Mouse (Mus musculus) intestine, postnatal 0 days (tissue): Measurements from ENCODE around the gene Eif1ad. TPM values are rescaled to one million over a fixed set of nuclear protein-coding genes. Genes with fewer than 3 reads are reported as not detected.
"Not testable (repeated sequence)": the region's sequence is repeated elsewhere in the genome, so short reads cannot be mapped to it uniquely, and the experiment has no call there.

ENCODE experiments used
- ATAC-seq: fragments of 200-750 bp; cut with Nextera tagmentation; 2 replicates; pipeline ENCODE4 v1.8.0; 2017; ENCODE audit warnings: mild to moderate bottlenecking, moderate TSS enrichment, moderate library complexity
- H3K27ac ChIP-seq: fragments of 300-500 bp; sonication (generic); 2 replicates; pipeline ENCODE4 v1.5.1; 2014; ENCODE audit warnings: mild to moderate bottlenecking, low read depth, low read length, moderate library complexity
- H3K27me3 ChIP-seq: fragments of 300-500 bp; sonication (generic); replicated peaks from 2 replicates; pipeline ENCODE4 v1.6.1; 2014; ENCODE audit warnings: low read length, mixed read lengths; ENCODE audit not compliant: control insufficient read depth, insufficient read depth
- H3K36me3 ChIP-seq: fragments of 300-500 bp; sonication (generic); 2 replicates; pipeline ENCODE4 v1.6.1; 2014; ENCODE audit warnings: mild to moderate bottlenecking, moderate library complexity; ENCODE audit not compliant: control insufficient read depth, insufficient read depth
- H3K4me1 ChIP-seq: fragments of 300-500 bp; sonication (generic); replicated peaks from 2 replicates; pipeline ENCODE4 v1.6.1; 2014; ENCODE audit warnings: antibody characterized with exemption, low read length, mixed read lengths; ENCODE audit not compliant: control insufficient read depth, insufficient read depth
- H3K4me2 ChIP-seq: fragments of 300-500 bp; sonication (generic); replicated peaks from 2 replicates; pipeline ENCODE4 v1.6.1; 2014; ENCODE audit warnings: low read depth, mild to moderate bottlenecking, moderate library complexity
- H3K4me3 ChIP-seq: fragments of 300-500 bp; sonication (generic); 2 replicates; pipeline ENCODE4 v1.5.1; 2014; ENCODE audit warnings: low read depth, low read length
- H3K9ac ChIP-seq: fragments of 300-500 bp; sonication (generic); 2 replicates; pipeline ENCODE4 v1.6.1; 2014; ENCODE audit warnings: mild to moderate bottlenecking, low read depth, low read length
- H3K9me3 ChIP-seq: fragments of 300-500 bp; sonication (generic); 2 replicates; pipeline ENCODE4 v1.6.1; 2016; ENCODE audit warnings: mixed run types; ENCODE audit not compliant: control insufficient read depth
- CTCF ChIP-seq: sonication (generic); IDR thresholded peaks from 2 replicates; pipeline ENCODE4 v1.5.1; 2016; ENCODE audit warnings: low read depth, mild to moderate bottlenecking, control low read depth, antibody characterized with exemption, moderate library complexity
- WGBS: fragments of 180-500 bp; shearing (Covaris S2); extraction: QIAGEN DNeasy Blood & Tissue Kit; methylation state at CpG from one replicate; pipeline ENCODE4 v1.1.7; 2014; 5-methylcytosine and 5-hydroxymethylcytosine counted together
- polyA plus RNA-seq: library from polyadenylated mRNA; unstranded; fragments of >200 nt; fragmentation: Nextera tagmentation; extraction: Ambion mirVana; gene quantifications from 2 replicates; pipeline ENCODE4 v1.2.1, GENCODE M21; 2015

Eif1ad gene
- polyA plus RNA-seq, 1 experiment from 2014 or later: 81.2 TPM

- H3K36me3 ChIP-seq: no peaks in the 10 kb centered on the region
- TF ChIP-seq CTCF: no peak
- ATAC-seq: no peak
- H3K4me3 ChIP-seq: no peak overlapping the region
- peaks cover 8% of the 10 kb centered on the region for H3K4me1 ChIP-seq
- no peaks in the 10 kb centered on the region for H3K27me3 ChIP-seq
- no peaks in the 10 kb centered on the region for H3K9me3 ChIP-seq
- no peak overlapping the region for H3K4me2 ChIP-seq
- no peak overlapping the region for H3K9ac ChIP-seq
- WGBS: 40% methylated on average over 10 of the region's 10 CpGs
- H3K27ac ChIP-seq: no peak overlapping the region
Observed at GRCm38 (mm10) chr19:5394168-5394567, 27.6 kb downstream of the Eif1ad start.

- 70% methylated on average over 4 of the region's 4 CpGs for WGBS
- H3K9ac ChIP-seq: no peak overlapping the region
- ATAC-seq: no peak
- no peaks in the 10 kb centered on the region for H3K4me1 ChIP-seq
- no peaks in the 10 kb centered on the region for H3K9me3 ChIP-seq
- TF ChIP-seq CTCF: no peak
- no peak overlapping the region for H3K4me3 ChIP-seq
- H3K4me2 ChIP-seq: no peak overlapping the region
- H3K36me3 ChIP-seq: no peaks in the 10 kb centered on the region
- H3K27me3 ChIP-seq: no peaks in the 10 kb centered on the region
- H3K27ac ChIP-seq: no peak overlapping the region
Observed at GRCm38 (mm10) chr19:5395371-5395770, 28.8 kb downstream of the Eif1ad start.

- H3K4me2 ChIP-seq, H3K9ac ChIP-seq, H3K27me3 ChIP-seq, H3K36me3 ChIP-seq, H3K4me1 ChIP-seq, H3K27ac ChIP-seq, H3K4me3 ChIP-seq, ATAC-seq, H3K9me3 ChIP-seq: not testable (repeated sequence)
- WGBS: 73% methylated on average over 4 of the region's 4 CpGs
Observed at GRCm38 (mm10) chr19:5401073-5401472, 34.5 kb downstream of the Eif1ad start.

- Histone ChIP-seq H3K27ac (no peak within 1 kb of the TSS), H3K9ac (no peak within 1 kb of the TSS), H3K4me3 (no peak within 1 kb of the TSS), H3K4me1 (no peaks in the 10 kb centered on the region), H3K36me3 (no peaks in the 10 kb centered on the region), H3K4me2 (no peak within 1 kb of the TSS), H3K27me3 (no peaks in the 10 kb centered on the region), H3K9me3 (no peaks in the 10 kb centered on the region)
- WGBS: 72% methylated on average over 8 of the region's 8 CpGs
- no peak for ATAC-seq
- no peak for TF ChIP-seq CTCF
Observed at GRCm38 (mm10) chr19:5402293-5402692, 35.8 kb downstream of the Eif1ad start, which contains the start of gene Tsga10ip. Gene Tsga10ip (minus strand): TSS chr19:5402526.

GRCm38 (mm10) chr19:5405924-5406323 is 39.4 kb downstream of the Eif1ad start:
- Histone ChIP-seq H3K9ac (no peak overlapping the region), H3K27ac (peak overlapping the region; percentile 60; the same call in 1 of the 2 replicates), H3K27me3 (no peaks in the 10 kb centered on the region), H3K36me3 (no peaks in the 10 kb centered on the region), H3K4me1 (no peaks in the 10 kb centered on the region), H3K4me2 (peak overlapping the region; percentile 55), H3K9me3 (no peaks in the 10 kb centered on the region), H3K4me3 (peak overlapping the region; percentile 27)
- TF ChIP-seq CTCF: no peak
- 18% methylated on average over 7 of the region's 7 CpGs for WGBS
- ATAC-seq: no peak

- H3K4me1 ChIP-seq, H3K9me3 ChIP-seq, H3K36me3 ChIP-seq, H3K27me3 ChIP-seq: not testable (repeated sequence)
- Histone ChIP-seq H3K9ac (peak overlapping the region; percentile 66), H3K4me2 (peak overlapping the region; percentile 76), H3K4me3 (peak overlapping the region; percentile 57), H3K27ac (peak overlapping the region; percentile 97)
- ATAC-seq: peak; percentile 85
- TF ChIP-seq CTCF: peak; percentile 40
- WGBS: 14% methylated on average over 20 of the region's 25 CpGs
Observed at GRCm38 (mm10) chr19:5406531-5407126, 40.1 kb downstream of the Eif1ad start.

GRCm38 (mm10) chr19:5407133-5407532 is 40.6 kb downstream of the Eif1ad start:
- Histone ChIP-seq H3K4me2 (peak overlapping the region; percentile 76), H3K9me3 (no peaks in the 10 kb centered on the region), H3K27ac (peak overlapping the region; percentile 97), H3K27me3 (no peaks in the 10 kb centered on the region), H3K4me1 (no peaks in the 10 kb centered on the region), H3K4me3 (peak overlapping the region; percentile 57), H3K36me3 (no peaks in the 10 kb centered on the region), H3K9ac (peak overlapping the region; percentile 66)
- TF ChIP-seq CTCF: peak; percentile 79
- ATAC-seq: peak; percentile 66
- WGBS: 14% methylated on average over 7 of the region's 7 CpGs
